Mouse (Mus musculus) neural tube, embryonic 15.5 days (tissue): Measurements from ENCODE around the gene Lrrc30. TPM values are rescaled to one million over a fixed set of nuclear protein-coding genes. Genes with fewer than 3 reads are reported as not detected.

Experiments used
- ATAC-seq: fragments of 200-750 bp; cut with Nextera tagmentation; 2 replicates; pipeline ENCODE4 v1.8.0; 2017; ENCODE audit warnings: mild to moderate bottlenecking, moderate TSS enrichment, moderate library complexity; ENCODE audit not compliant: low FRiP score
- H3K27ac ChIP-seq: fragments of 300-500 bp; sonication (generic); replicated peaks from 2 replicates; pipeline ENCODE4 v1.5.1; 2015; ENCODE audit warnings: mild to moderate bottlenecking, inconsistent platforms
- H3K27me3 ChIP-seq: fragments of 300-500 bp; sonication (generic); replicated peaks from 2 replicates; pipeline ENCODE4 v1.6.1; 2015; ENCODE audit warnings: inconsistent platforms
- H3K36me3 ChIP-seq: fragments of 300-500 bp; sonication (generic); 2 replicates; pipeline ENCODE4 v1.6.1; 2015; ENCODE audit warnings: inconsistent platforms
- H3K4me1 ChIP-seq: fragments of 300-500 bp; sonication (generic); 2 replicates; pipeline ENCODE4 v1.6.1; 2015; ENCODE audit warnings: inconsistent platforms
- H3K4me2 ChIP-seq: fragments of 300-500 bp; sonication (generic); 2 replicates; pipeline ENCODE4 v1.6.1; 2015; ENCODE audit warnings: inconsistent platforms, mild to moderate bottlenecking, moderate library complexity
- H3K4me3 ChIP-seq: fragments of 300-500 bp; sonication (generic); replicated peaks from 2 replicates; pipeline ENCODE4 v1.5.1; 2015; ENCODE audit warnings: mild to moderate bottlenecking, inconsistent platforms
- H3K9ac ChIP-seq: fragments of 300-500 bp; sonication (generic); replicated peaks from 2 replicates; pipeline ENCODE4 v1.6.1; 2015; ENCODE audit warnings: mild to moderate bottlenecking, inconsistent platforms
- H3K9me3 ChIP-seq: fragments of 300-500 bp; sonication (generic); replicated peaks from 2 replicates; pipeline ENCODE4 v1.6.1; 2016; ENCODE audit warnings: inconsistent platforms
- WGBS: fragments of 180-500 bp; shearing (Covaris S2); methylation state at CpG from one replicate; pipeline ENCODE4 v1.1.7; 2015; ENCODE audit warnings: mixed read lengths; 5-methylcytosine and 5-hydroxymethylcytosine counted together
- polyA plus RNA-seq: library from polyadenylated mRNA; unstranded; fragments of >200 nt; fragmentation: Nextera tagmentation; extraction: Ambion mirVana; gene quantifications from 2 replicates; pipeline ENCODE4 v1.2.1, GENCODE M21; 2015

Lrrc30 gene
- polyA plus RNA-seq, 1 experiment from 2014 or later = 0.12 TPM

- Histone ChIP-seq H3K9me3 (no peaks in the 10 kb centered on the region), H3K4me2 (no peak overlapping the region), H3K27ac (no peak overlapping the region), H3K4me3 (no peak overlapping the region), H3K36me3 (no peaks in the 10 kb centered on the region), H3K27me3 (no peaks in the 10 kb centered on the region; the same call in 1 of the 2 replicates), H3K4me1 (peaks cover 10% of the 10 kb centered on the region), H3K9ac (no peak overlapping the region)
- no peak for ATAC-seq
- WGBS = 34% methylated on average over 13 of the region's 13 CpGs
These were observed 3.3 kb downstream of the Lrrc30 start for GRCm38 (mm10) chr17:67629211-67629657.

- Histone ChIP-seq H3K9me3 (no peaks in the 10 kb centered on the region), H3K27ac (no peak overlapping the region), H3K4me1 (peaks cover 10% of the 10 kb centered on the region), H3K4me2 (no peak overlapping the region), H3K27me3 (no peaks in the 10 kb centered on the region; the same call in 1 of the 2 replicates), H3K4me3 (no peak overlapping the region), H3K36me3 (no peaks in the 10 kb centered on the region), H3K9ac (no peak overlapping the region)
- 75% methylated on average over 15 of the region's 15 CpGs for WGBS
- ATAC-seq = no peak
These were observed 4.0 kb downstream of the Lrrc30 start for GRCm38 (mm10) chr17:67628475-67628874.

GRCm38 (mm10) chr17:67625431-67625830 is 7.1 kb downstream of the Lrrc30 start:
- Histone ChIP-seq H3K36me3 (no peaks in the 10 kb centered on the region), H3K4me2 (no peak overlapping the region), H3K27me3 (no peaks in the 10 kb centered on the region), H3K9me3 (no peaks in the 10 kb centered on the region), H3K4me3 (no peak overlapping the region), H3K4me1 (peaks cover 10% of the 10 kb centered on the region), H3K9ac (no peak overlapping the region), H3K27ac (no peak overlapping the region)
- 78% methylated on average over 5 of the region's 5 CpGs for WGBS
- ATAC-seq = no peak

GRCm38 (mm10) chr17:67619001-67619400 is 13.5 kb downstream of the Lrrc30 start:
- H3K4me1 ChIP-seq = no peaks in the 10 kb centered on the region
- no peaks in the 10 kb centered on the region for H3K36me3 ChIP-seq
- ATAC-seq = no peak
- H3K4me3 ChIP-seq = no peak overlapping the region
- H3K27me3 ChIP-seq = no peaks in the 10 kb centered on the region
- H3K9me3 ChIP-seq = no peaks in the 10 kb centered on the region
- WGBS = 54% methylated on average over 7 of the region's 7 CpGs
- no peak overlapping the region for H3K9ac ChIP-seq
- H3K27ac ChIP-seq = no peak overlapping the region
- no peak overlapping the region for H3K4me2 ChIP-seq

GRCm38 (mm10) chr17:67614381-67614780 is 18.1 kb downstream of the Lrrc30 start:
- no peak overlapping the region for H3K4me3 ChIP-seq
- no peak overlapping the region for H3K4me2 ChIP-seq
- H3K4me1 ChIP-seq = no peaks in the 10 kb centered on the region
- WGBS = 81% methylated on average over 5 of the region's 5 CpGs
- no peak for ATAC-seq
- no peak overlapping the region for H3K9ac ChIP-seq
- no peaks in the 10 kb centered on the region for H3K9me3 ChIP-seq
- H3K27me3 ChIP-seq = no peaks in the 10 kb centered on the region
- no peaks in the 10 kb centered on the region for H3K36me3 ChIP-seq
- no peak overlapping the region for H3K27ac ChIP-seq

GRCm38 (mm10) chr17:67612576-67612975 is 19.9 kb downstream of the Lrrc30 start:
- H3K27ac ChIP-seq = no peak overlapping the region
- no peaks in the 10 kb centered on the region for H3K27me3 ChIP-seq
- WGBS = 87% methylated on average over 1 of the region's 1 CpGs
- no peaks in the 10 kb centered on the region for H3K9me3 ChIP-seq
- H3K9ac ChIP-seq = no peak overlapping the region
- H3K4me1 ChIP-seq = no peaks in the 10 kb centered on the region
- no peak overlapping the region for H3K4me3 ChIP-seq
- ATAC-seq = no peak
- H3K36me3 ChIP-seq = no peaks in the 10 kb centered on the region
- H3K4me2 ChIP-seq = no peak overlapping the region

- WGBS = 87% methylated on average over 3 of the region's 3 CpGs
- no peak for ATAC-seq
- Histone ChIP-seq H3K4me2 (no peak overlapping the region), H3K9me3 (no peaks in the 10 kb centered on the region), H3K36me3 (no peaks in the 10 kb centered on the region), H3K27ac (no peak overlapping the region), H3K27me3 (no peaks in the 10 kb centered on the region), H3K4me3 (no peak overlapping the region), H3K9ac (no peak overlapping the region), H3K4me1 (no peaks in the 10 kb centered on the region)
These were observed 20.4 kb downstream of the Lrrc30 start for GRCm38 (mm10) chr17:67612151-67612550.

- Histone ChIP-seq H3K4me2 (no peak overlapping the region), H3K27me3 (no peaks in the 10 kb centered on the region), H3K4me3 (no peak overlapping the region), H3K9me3 (no peaks in the 10 kb centered on the region), H3K36me3 (no peaks in the 10 kb centered on the region), H3K9ac (no peak overlapping the region), H3K27ac (no peak overlapping the region), H3K4me1 (peaks cover 11% of the 10 kb centered on the region)
- 37% methylated on average over 4 of the region's 4 CpGs for WGBS
- no peak for ATAC-seq
These were observed 28.1 kb downstream of the Lrrc30 start for GRCm38 (mm10) chr17:67604446-67604845.

- ATAC-seq = no peak
- no peak overlapping the region for H3K4me2 ChIP-seq
- H3K4me1 ChIP-seq = peaks cover 11% of the 10 kb centered on the region
- H3K27me3 ChIP-seq = no peaks in the 10 kb centered on the region
- H3K4me3 ChIP-seq = no peak overlapping the region
- no peaks in the 10 kb centered on the region for H3K9me3 ChIP-seq
- H3K9ac ChIP-seq = no peak overlapping the region
- no peaks in the 10 kb centered on the region for H3K36me3 ChIP-seq
- H3K27ac ChIP-seq = no peak overlapping the region
- 57% methylated on average over 4 of the region's 4 CpGs for WGBS
These were observed 30.0 kb downstream of the Lrrc30 start for GRCm38 (mm10) chr17:67602556-67602955.

- Histone ChIP-seq H3K27me3 (no peaks in the 10 kb centered on the region), H3K9me3 (no peaks in the 10 kb centered on the region), H3K4me2 (no peak overlapping the region), H3K9ac (no peak overlapping the region), H3K36me3 (no peaks in the 10 kb centered on the region), H3K27ac (no peak overlapping the region; the same call in 1 of the 2 replicates), H3K4me1 (peaks cover 7% of the 10 kb centered on the region; the same call in 1 of the 2 replicates), H3K4me3 (no peak overlapping the region)
- 18% methylated on average over 6 of the region's 6 CpGs for WGBS
- ATAC-seq = peak; percentile 79
These were observed 47.5 kb downstream of the Lrrc30 start for GRCm38 (mm10) chr17:67584937-67585579.

GRCm38 (mm10) chr17:67584533-67584932 is 48.0 kb downstream of the Lrrc30 start:
- peaks cover 7% of the 10 kb centered on the region; the same call in 1 of the 2 replicates for H3K4me1 ChIP-seq

GRCm38 (mm10) chr17:67583422-67583821 is 49.1 kb downstream of the Lrrc30 start:
- Histone ChIP-seq H3K36me3 (no peaks in the 10 kb centered on the region), H3K4me1 (peaks cover 7% of the 10 kb centered on the region; the same call in 1 of the 2 replicates), H3K9me3 (no peaks in the 10 kb centered on the region), H3K4me2 (no peak overlapping the region), H3K27me3 (no peaks in the 10 kb centered on the region), H3K27ac (no peak overlapping the region), H3K9ac (no peak overlapping the region), H3K4me3 (no peak overlapping the region)
- no peak for ATAC-seq
- 57% methylated on average over 7 of the region's 7 CpGs for WGBS

More at GRCm38 (mm10) chr17:67584533-67584932, 48.0 kb downstream of the Lrrc30 start:
- 65% methylated on average over 7 of the region's 7 CpGs for WGBS
- Histone ChIP-seq H3K4me2 (no peak overlapping the region), H3K4me3 (no peak overlapping the region), H3K27me3 (no peaks in the 10 kb centered on the region), H3K9ac (no peak overlapping the region), H3K9me3 (no peaks in the 10 kb centered on the region), H3K27ac (no peak overlapping the region; the same call in 1 of the 2 replicates), H3K36me3 (no peaks in the 10 kb centered on the region)
- ATAC-seq = no peak
